Mouse (Mus musculus) mouse trophoblast stem cell (cell line): Measurements from ENCODE around the gene Grik4.

ENCODE experiments used
- in situ Hi-C, 2 experiments: fragments of 300-500 bp; cut with MseI, MboI; formaldehyde crosslinking; loops; 2 replicates in 1 of 2; 3 replicates in 1 of 2; pipeline ENCODE4 v1.15.1; 2025

Grik4 gene

DNA sequence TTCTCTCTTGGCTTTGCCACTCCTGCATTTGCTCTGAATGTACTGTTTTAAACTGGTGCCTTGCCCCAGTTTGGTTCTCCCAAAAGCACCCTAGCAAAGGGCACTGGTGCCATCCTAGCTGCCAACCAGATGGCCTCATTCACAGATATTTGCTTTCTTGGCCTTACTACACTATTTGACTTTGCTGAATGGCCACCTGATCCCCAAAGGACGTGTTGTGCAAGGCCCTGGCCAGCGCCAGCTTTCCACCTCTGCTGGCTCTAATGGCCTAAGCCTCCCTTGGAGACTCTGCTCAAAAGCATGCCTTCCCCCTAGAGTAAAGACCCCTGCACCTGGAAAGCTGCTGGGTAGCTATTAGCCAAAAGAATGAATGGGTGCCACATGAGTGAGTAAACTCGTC lies 194.1 kb downstream of the Grik4 start:
- in situ Hi-C loops: no loop called here

DNA sequence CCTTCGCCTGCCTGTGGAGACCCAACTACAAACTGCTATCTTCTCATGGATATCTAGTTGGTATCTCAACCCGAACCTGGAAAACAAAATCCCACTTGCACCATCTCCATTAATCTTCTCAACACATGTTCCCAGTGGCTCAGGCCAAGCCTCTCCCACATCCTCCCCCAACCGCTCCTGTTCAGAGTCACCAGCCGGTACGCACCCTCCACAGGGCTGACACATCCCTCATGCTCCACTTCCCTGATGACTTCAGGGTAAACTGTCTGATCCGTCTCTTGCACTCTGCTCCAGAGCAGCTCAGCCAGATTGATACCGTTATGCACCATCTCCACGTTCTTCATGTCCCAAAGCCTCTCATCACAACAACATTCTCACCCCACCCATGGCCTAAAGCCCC lies 198.3 kb downstream of the Grik4 start:
- in situ Hi-C loops: no loop called here

DNA sequence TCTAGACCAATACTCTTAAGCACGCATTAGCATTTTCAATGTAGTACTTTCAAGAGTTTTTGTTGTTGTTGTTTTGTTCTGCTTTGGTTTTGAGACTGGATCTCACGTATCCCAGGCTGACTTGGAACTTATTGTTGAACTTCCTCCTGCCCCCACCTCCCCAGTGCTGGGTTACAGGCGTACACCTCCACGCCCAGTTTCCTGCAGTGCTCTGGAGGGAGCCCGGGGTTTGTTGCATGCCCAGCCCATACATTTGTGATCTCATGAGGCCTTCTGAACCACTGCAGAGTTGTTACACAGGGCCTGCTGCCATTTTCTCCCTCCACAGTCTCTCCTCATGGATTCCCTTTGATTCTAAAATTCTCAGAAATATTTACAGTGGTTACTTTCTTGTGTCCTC lies 201.9 kb downstream of the Grik4 start:
- in situ Hi-C loops: no loop called here

DNA sequence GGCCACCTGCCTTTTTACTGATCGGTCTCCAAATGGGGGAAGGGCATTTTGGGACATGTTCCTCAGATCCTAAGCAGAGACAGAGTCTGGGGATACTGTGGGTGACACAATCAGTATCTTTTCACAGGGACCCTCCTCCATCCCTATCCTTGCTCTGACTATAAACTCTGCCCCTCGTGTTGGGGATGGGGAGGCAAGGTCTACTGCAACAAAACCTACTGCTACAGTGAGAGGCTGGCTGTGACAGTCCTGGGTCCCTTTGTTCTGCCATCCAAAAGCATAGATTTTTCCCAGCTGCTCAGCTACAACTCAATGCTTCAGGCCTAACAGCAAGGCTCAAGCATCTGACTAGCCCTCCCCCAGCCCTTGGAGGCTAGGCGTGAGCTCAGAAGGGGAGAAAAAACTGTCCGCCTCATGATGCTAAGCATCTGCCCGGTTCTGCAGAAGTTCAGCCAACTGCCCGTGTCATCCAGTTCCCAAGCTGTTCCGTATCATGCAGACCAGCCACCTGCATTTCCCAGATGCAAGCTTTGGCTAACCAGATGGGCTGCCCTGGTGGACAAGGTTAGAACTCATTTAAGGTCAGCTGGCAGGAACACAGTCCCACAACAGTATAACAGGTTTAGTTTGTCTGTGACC lies 207.5 kb downstream of the Grik4 start:
- in situ Hi-C loops: no loop called here

DNA sequence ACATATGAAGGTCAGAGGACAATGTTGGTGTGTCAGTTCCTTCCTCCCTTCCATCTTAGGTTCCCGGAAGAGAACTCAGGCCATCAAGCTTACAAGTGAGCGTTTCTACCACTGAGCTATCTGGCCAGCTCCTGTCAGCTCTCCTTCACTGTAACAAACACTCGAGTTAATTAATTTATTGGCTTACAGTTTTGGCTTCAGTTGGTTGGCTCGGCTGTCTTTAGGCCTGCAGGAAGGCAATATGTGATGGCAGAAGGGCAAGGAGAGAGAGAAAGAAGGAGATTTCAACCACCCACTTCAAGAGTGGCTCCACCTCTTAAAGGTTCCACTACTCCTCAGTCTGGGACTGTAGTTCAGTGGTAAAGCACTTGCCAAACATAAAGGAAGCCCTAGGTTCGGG lies 209.2 kb downstream of the Grik4 start:
- in situ Hi-C loops: no loop called here

DNA sequence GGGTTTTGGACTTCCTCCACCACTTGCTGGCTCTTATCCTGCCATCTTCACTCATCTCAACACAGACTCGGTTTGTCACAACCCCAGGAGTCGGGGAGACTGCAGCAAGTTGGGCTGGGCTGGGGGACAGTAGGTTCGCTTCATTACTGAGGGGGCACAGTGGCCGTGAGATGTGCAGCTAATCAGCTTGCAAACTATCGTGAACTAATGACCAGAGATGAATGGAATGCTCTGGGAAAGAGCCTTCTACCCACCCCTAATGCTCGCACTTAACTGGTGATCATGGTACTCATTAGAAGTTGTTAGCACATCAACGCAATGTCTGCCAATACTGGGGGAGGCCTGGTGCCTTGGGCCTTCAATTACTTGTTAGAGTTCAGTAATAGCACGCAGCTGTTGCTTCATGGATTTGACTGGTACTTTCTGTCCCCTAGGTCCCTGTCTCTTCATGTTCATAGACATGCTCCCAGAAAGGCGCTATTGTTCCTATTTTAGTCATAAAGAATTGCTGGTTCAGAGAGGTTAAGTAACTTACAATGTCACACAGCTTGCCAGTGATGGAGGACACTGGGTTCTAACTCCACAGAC lies 211.5 kb downstream of the Grik4 start:
- in situ Hi-C loops: no loop called here

DNA sequence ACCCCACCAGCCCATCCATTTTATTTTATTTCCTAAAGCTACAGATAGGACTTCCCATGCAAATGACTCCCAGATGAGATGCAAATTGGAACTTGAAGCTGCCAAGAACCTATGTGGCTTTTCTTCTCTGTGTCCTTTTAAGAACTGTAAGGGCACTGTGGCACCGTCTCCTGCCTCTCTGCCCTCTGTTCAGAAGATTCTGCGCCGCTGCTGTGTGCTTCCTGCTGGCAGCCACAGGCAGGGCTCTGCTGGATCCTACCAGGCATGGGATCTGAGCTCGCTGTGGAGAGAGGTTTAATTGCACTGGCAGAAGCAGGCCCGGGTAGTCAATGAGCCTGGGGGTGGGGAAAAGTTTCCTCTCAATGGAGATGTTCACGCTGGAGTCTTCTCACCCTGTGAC lies 215.8 kb downstream of the Grik4 start:
- in situ Hi-C loops: no loop called here

DNA sequence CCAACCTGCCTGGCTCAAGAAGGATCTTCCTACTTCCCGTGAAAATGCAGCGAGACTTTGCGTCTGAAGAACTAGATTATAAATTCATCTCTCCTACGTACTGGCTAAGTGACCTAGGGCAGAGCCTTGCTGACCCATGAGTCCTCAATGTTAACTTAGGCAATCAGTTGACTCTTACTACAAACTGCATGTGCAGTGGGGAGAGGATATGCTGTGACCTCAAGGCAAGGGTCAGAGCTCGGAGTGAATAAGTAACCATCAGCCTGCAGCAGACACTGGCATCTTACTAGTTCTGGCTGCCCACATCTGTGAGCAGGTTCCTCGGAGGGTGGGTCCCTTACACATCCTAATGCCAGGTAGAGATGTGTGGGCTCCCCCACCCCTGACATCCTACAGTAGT lies 216.6 kb downstream of the Grik4 start:
- in situ Hi-C loops: no loop called here

DNA sequence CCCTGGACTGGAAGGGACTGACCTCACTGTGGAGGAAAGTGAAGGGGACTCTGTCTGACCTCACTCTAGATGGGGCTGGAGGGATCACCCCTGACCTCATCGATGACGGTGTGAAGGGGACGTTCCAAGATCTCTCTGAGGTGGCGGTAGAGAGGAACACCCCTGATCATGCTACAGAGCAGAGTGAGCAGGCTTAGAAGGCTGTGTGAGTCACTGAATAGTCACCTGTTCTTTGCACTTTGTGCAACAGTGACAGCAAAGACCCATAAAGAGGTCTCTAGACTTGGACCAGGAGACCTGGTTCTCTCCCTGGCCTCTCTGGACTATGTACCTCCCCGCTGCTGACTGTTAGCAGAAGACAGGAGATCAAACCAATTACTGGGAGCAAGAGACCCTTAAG lies 217.1 kb downstream of the Grik4 start:
- in situ Hi-C loops: no loop called here

DNA sequence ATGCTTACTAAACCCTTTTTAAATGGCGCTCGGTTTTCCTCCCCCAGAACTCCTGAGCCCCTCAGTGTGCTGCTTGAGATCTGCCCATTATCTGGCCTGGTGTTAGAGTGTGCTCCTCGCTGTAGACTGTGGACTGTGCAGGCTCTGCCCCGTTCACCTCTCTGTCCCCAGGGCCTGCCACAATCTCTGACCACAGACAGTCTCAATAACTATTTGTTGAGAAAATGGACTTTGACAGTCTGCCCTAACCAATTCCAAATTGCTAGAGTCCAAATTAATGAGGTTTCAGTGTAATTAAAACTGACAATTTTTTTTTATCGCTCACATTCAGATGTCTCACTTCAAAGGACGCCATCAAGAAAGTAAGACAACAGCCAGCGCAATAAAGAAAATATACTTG lies 220.2 kb downstream of the Grik4 start:
- in situ Hi-C loops: no loop called here

DNA sequence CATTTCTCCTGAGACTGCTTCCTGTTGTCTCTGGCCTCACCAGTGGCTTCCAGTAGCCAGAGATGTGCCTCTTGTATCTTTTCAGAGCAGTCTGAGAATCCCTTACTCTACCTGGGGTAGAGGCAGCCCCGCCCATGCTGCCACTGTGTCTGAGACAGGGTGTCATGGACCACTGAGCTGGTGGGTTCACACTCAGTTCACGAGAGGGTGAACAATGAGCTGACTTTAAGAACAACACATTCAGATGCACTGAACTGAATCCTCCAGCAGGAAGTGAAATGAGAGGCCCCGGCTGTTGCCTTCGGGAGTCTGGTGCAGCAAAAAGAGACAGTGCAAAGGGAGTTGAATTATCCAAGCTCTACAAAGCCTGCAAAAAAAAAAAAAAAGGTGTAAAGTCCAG lies 221.8 kb downstream of the Grik4 start:
- in situ Hi-C loops: no loop called here

DNA sequence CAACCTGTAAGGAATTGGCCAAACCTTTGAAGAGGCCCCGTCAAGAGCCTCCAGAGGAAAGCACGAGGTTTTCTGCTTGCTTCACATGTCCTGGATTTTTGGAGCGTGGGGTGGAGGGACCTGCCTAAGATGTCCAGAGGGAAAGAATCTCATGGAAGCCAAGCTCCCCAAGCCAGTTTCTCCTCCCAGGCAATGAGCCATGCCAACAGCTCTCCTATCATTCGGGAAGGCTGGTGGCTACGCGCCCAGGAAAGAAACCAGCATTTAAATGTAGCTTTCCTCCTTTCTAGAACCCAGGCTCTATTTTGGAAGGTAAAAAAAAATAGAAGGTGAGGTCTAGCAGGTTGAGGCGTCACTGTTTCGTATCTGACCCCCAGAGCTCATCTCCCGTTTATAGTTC lies 222.6 kb downstream of the Grik4 start:
- in situ Hi-C loops: no loop called here

DNA sequence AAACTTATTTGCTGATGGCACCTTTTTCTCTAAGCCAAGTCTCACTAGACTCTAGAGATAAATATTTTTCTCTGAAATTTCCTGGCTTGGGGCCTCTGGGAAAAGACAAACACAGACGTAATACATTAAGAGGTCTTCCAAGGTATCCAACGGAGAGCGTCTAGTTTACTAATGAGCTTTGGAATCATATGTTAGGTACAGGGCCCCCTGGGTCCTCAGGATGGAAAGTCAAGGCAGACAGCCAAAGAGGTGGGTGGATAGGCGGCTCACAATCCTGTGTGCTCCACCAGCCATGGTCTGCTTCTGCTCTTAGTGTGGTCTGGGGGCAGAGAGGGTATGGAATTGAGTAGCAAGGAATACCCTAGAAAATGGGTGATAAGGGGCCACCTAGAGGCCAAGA lies 223.1 kb downstream of the Grik4 start:
- in situ Hi-C loops: no loop called here

DNA sequence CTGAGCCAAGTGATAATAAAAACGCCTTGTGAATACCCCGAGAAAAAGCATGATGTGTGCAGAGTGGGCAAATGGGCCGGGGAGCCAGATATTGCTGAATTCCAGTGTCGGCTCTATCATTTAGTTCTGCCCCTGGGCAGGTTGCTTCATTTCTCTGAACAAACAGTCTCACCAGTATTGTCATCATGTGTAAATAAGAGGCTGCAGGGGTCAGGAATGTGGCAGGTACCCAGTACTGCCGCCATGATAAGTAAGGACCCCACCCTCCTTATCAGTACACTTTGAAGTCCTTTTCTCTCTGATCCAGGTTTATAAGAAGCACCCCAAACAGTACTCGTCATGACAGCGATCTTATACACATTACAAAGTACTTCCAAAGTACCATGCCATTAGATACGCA lies 230.4 kb downstream of the Grik4 start:
- in situ Hi-C loops: no loop called here

DNA sequence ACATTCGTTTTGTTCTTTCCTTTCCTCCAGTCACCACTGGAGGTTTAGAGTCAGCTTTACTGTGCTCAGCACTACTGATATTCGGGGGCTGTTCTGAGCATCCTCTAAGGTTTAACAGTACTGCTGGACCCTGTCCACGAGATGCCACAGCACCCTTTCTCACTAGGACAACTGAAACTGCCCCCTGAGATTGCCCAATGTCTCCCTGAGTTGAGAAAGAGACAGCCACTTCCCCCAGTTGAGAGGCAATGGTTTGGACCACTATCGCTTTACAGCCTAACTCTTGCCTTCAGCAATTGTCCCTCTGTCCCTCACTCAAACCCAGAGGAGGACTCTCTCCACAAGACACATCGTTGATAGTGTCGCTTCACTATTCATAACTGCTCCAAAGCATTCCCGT lies 238.4 kb downstream of the Grik4 start:
- in situ Hi-C loops: no loop called here

DNA sequence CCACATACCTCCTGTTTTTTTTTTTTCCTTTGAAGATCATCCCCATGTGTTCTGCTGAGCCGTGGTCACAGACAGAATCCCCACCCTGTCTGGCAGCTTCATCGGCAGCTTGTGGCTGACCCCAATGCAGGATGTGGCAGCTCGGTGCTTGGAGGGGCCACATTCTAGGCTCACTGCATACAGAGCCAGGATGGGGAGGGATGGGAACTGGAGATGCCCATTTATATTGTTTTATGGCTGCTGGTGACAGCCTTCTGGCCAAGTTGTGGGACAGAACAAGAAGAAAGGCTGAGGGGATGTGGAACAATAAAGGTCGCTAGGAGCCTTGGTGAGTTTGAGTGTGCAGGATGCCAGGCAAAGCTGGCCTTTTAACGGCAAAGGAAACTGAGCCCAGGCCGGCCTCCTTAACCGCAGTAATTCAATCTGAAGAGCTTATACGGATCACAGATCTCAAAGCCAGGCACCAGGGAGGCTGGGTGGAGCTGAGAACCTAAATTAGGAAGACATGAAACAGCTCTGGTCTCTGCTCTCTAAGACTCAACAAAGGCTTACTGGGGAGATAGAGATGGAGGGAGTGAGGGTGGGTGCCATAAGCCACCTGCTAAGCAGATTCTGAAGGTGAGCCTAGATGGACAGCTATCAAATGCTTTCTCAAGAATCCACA lies 241.0 kb downstream of the Grik4 start:
- in situ Hi-C loops: no loop called here

DNA sequence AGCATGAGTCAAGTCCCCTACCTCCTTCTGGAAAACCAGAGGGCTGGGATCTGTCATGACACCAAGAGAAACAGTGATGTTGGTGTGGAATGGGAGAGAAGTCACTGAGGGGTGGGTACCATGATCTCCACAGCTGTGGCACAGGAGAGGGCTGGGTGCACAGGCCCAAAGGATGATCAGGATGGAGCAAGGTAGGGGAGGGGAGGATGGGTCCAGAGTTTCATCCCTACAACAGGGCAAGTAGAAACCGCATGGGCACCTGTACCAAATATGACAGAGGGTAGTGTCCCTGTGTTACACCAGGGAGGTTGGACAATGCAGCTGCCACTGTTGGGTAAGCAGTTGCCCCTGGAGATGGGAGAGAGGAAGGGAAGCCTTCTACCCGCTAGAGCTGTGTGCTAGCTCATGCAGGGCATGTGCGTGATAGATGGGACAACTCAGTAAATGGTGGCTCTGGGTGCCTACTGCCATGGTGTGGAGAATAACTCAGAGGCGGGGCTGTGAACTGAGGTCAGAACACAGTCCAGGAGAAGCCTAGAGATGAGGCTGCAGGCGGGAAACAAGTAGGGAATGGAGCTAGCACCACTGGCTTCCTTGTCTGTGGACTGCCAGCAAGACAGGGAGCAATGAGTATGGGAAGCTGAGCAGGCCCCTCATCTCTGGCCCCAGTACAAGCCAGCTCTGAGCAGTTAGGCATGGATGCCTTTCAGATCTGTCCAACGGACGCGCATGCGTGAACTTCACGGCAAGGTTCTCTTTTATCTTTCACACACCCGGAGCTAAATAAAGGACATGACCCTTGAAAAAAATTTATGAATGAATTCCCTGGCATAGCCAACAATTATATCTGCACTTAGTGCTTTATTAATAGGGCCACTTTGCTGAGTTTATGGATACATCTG lies 241.8 kb downstream of the Grik4 start:
- in situ Hi-C loops: no loop called here

DNA sequence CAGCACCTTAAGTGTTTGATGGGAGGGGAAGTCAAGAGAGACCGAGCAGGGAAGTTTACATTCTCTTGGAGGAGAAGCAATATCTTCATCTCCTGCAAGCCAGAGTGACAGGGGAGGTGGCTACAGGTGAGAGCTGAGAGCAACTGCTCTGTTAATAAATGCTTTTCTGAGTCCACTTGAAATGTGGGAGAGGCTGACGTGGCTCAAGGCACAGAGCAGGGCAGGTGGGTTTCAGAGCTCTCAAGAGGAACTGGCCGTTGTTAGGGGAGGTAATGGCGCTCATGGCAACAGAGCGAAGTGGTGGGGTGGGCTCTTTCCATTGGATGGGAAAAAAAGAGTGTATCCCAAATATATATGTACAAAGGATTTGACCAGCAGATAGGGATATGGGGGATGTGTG lies 242.6 kb downstream of the Grik4 start:
- in situ Hi-C loops: no loop called here

DNA sequence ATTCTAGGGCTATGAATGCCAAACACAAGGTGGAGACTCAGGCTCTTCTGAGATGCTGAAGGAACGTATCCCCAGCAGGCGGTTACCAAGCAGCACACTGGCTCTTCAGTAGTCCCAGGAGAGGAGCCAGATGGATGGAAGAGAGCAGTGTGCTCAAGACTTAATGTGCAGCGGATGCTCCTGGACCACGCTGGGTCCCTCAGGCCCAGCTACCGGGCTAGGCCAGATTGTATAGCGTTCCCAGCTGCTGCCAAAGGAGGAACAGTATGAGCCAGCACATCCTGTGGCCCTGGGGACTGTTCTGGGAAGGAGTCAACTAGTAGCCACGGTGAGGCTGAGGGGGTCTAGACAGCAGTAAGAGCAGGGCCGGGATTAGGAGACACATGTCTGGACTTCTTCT lies 251.3 kb downstream of the Grik4 start:
- in situ Hi-C loops: loop anchor here (25.0 kb wide), 1 partner anchor 244 kb away; the partner anchor contains the start of gene Grik4 (in 2 of the 2)

DNA sequence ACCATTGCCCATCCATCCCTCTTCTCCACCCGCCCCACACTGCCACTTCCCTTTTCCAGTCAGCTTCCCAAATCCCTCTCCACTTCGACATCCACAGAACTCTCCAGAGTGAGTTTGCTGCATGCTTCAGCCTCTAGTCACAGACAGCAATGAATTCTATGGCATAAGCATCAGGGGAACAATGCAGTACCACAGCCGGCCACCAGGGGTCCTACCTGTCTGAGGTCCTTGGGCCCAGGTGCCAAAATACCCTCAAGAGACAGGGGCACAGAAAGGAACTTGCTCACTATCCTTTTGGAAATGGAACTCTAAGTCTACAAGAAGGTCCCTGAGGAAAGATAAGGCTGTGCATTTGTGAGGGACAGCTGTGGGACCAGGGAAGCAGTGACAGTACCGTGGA lies 256.1 kb downstream of the Grik4 start:
- in situ Hi-C loops: loop anchor here (25.0 kb wide), 1 partner anchor 249 kb away; the partner anchor contains the start of gene Grik4 (in 2 of the 2)

DNA sequence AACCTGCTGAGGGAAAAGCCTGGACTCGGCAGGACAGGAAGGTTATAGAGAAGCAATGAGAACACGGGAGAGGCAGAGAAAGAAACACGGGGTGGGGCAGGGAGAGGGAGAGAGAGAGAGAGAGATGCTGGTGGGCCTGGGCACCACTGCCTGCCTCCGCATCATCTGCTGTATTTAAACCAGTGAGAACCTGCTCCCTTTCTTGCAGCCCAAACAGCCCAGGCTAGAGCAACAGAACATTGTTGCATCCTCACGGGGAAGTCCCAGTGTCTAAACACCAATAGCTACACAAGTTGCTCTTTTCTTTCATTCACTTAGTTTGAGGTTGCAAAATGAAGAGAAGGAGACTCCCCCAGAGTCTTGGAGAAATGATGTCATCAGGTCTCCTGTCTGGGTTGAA lies 258.2 kb downstream of the Grik4 start:
- in situ Hi-C loops: loop anchor here (25.0 kb wide), 1 partner anchor 251 kb away; the partner anchor contains the start of gene Grik4 (in 2 of the 2)

DNA sequence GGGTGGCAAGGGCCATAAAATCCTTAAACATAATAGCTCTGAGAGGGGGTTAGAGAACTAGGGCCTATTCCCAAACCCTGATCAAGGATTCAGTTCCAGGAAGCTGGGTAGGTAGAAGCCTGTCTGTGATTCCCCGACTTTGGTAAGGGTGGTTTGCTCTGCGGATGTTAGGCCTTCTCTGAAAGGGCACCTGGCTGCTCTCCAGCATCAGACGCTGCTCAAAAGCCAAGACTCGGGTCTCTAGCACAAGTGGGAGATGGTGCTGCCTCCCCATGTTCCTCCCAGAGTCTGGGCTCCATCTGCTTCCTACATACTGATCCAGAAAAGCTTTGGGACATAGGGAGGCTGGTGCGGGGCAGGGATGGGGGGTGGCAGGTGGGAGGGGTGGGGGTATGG lies 270.3 kb downstream of the Grik4 start:
- in situ Hi-C loops: no loop called here
